Mouse (Mus musculus): ENCODE data around the gene Slc35e2. TPM values are rescaled to one million over a fixed set of nuclear protein-coding genes. Genes with fewer than 3 reads are reported as not detected.

The Slc35e2 gene
- polyA plus RNA-seq, 1 experiment from 2014 or later: 9.1 TPM

GRCm38 (mm10) chr4:155599901-155600825, 1.1 kb upstream of the Slc35e2 start:
- Histone ChIP-seq H3K4me2 (peak overlapping the region; percentile 93), H3K27ac (ENCODE audit: poor library complexity, severe bottlenecking) (peak overlapping the region; percentile 99), H3K36me3 (peaks cover 20% of the 10 kb centered on the region), H3K9ac (peak overlapping the region; percentile 95; the same call in 1 of the 2 replicates), H3K4me3 (peak overlapping the region; percentile 83), H3K9me3 (replicated peaks) (no peaks in the 10 kb centered on the region), H3K4me1 (replicated peaks) (peaks cover 10% of the 10 kb centered on the region), H3K27me3 (replicated peaks) (no peaks in the 10 kb centered on the region)
- ATAC-seq (ENCODE audit: insufficient number of reproducible peaks, low FRiP score): no peak
- 87% methylated on average over 10 of the region's 11 CpGs for WGBS

GRCm38 (mm10) chr4:155601997-155602456, 811 bp downstream of the Slc35e2 start:
- H3K4me3 ChIP-seq: peak overlapping the region; percentile 83
- peak; percentile 19 for ATAC-seq (ENCODE audit: insufficient number of reproducible peaks, low FRiP score)

GRCm38 (mm10) chr4:155602753-155603152, 1.5 kb downstream of the Slc35e2 start:
- WGBS: 75% methylated on average over 1 of the region's 1 CpGs
- Histone ChIP-seq H3K4me2 (peak overlapping the region; percentile 93), H3K27me3 (replicated peaks) (no peaks in the 10 kb centered on the region), H3K4me1 (replicated peaks) (peaks cover 10% of the 10 kb centered on the region), H3K9me3 (replicated peaks) (no peaks in the 10 kb centered on the region), H3K4me3 (peak overlapping the region; percentile 83), H3K9ac (peak overlapping the region; percentile 95; the same call in 1 of the 2 replicates), H3K27ac (ENCODE audit: poor library complexity, severe bottlenecking) (no peak overlapping the region), H3K36me3 (peaks cover 28% of the 10 kb centered on the region)
- no peak for ATAC-seq (ENCODE audit: insufficient number of reproducible peaks, low FRiP score)

More at GRCm38 (mm10) chr4:155601997-155602456, 811 bp downstream of the Slc35e2 start:
- Histone ChIP-seq H3K9me3 (replicated peaks) (no peaks in the 10 kb centered on the region), H3K4me2 (peak overlapping the region; percentile 93), H3K9ac (peak overlapping the region; percentile 95), H3K27me3 (replicated peaks) (no peaks in the 10 kb centered on the region), H3K36me3 (peaks cover 28% of the 10 kb centered on the region), H3K27ac (ENCODE audit: poor library complexity, severe bottlenecking) (peak overlapping the region; percentile 99), H3K4me1 (replicated peaks) (peaks cover 10% of the 10 kb centered on the region)
- 2% methylated on average over 31 of the region's 31 CpGs for WGBS

- Histone ChIP-seq H3K4me3 (no peak overlapping the region), H3K36me3 (peaks cover 28% of the 10 kb centered on the region), H3K4me2 (no peak overlapping the region), H3K9me3 (replicated peaks) (no peaks in the 10 kb centered on the region), H3K9ac (no peak overlapping the region), H3K4me1 (replicated peaks) (peaks cover 10% of the 10 kb centered on the region), H3K27ac (ENCODE audit: poor library complexity, severe bottlenecking) (no peak overlapping the region), H3K27me3 (replicated peaks) (no peaks in the 10 kb centered on the region)
- 91% methylated on average over 6 of the region's 6 CpGs for WGBS
- no peak for ATAC-seq (ENCODE audit: insufficient number of reproducible peaks, low FRiP score)
These were observed 2.6 kb downstream of the Slc35e2 start for GRCm38 (mm10) chr4:155603801-155604200.

- Histone ChIP-seq H3K36me3 (peaks cover 34% of the 10 kb centered on the region), H3K9me3 (replicated peaks) (no peaks in the 10 kb centered on the region), H3K9ac (no peak overlapping the region), H3K27me3 (replicated peaks) (no peaks in the 10 kb centered on the region), H3K4me2 (no peak overlapping the region), H3K4me1 (replicated peaks) (peaks cover 10% of the 10 kb centered on the region), H3K27ac (ENCODE audit: poor library complexity, severe bottlenecking) (no peak overlapping the region), H3K4me3 (no peak overlapping the region)
- no peak for ATAC-seq (ENCODE audit: insufficient number of reproducible peaks, low FRiP score)
- 86% methylated on average over 4 of the region's 4 CpGs for WGBS
These were observed 3.9 kb downstream of the Slc35e2 start for GRCm38 (mm10) chr4:155605132-155605531.

GRCm38 (mm10) chr4:155606825-155607224, 5.6 kb downstream of the Slc35e2 start:
- Histone ChIP-seq H3K9ac (no peak overlapping the region), H3K4me2 (no peak overlapping the region), H3K4me1 (replicated peaks) (peaks cover 10% of the 10 kb centered on the region), H3K36me3 (peaks cover 48% of the 10 kb centered on the region), H3K4me3 (no peak overlapping the region), H3K9me3 (replicated peaks) (no peaks in the 10 kb centered on the region), H3K27ac (ENCODE audit: poor library complexity, severe bottlenecking) (no peak overlapping the region), H3K27me3 (replicated peaks) (no peaks in the 10 kb centered on the region)
- WGBS: 93% methylated on average over 2 of the region's 2 CpGs
- ATAC-seq (ENCODE audit: insufficient number of reproducible peaks, low FRiP score): no peak

- Histone ChIP-seq H3K9me3 (replicated peaks) (no peaks in the 10 kb centered on the region), H3K27me3 (replicated peaks) (no peaks in the 10 kb centered on the region), H3K27ac (ENCODE audit: poor library complexity, severe bottlenecking) (no peak overlapping the region), H3K4me2 (no peak overlapping the region), H3K9ac (no peak overlapping the region), H3K4me1 (replicated peaks) (no peaks in the 10 kb centered on the region), H3K36me3 (peaks cover 66% of the 10 kb centered on the region), H3K4me3 (no peak overlapping the region)
- ATAC-seq (ENCODE audit: insufficient number of reproducible peaks, low FRiP score): no peak
- WGBS: 91% methylated on average over 3 of the region's 3 CpGs
These were observed 10.6 kb downstream of the Slc35e2 start for GRCm38 (mm10) chr4:155611860-155612259.

- H3K4me2 ChIP-seq: no peak overlapping the region
- no peak overlapping the region for H3K9ac ChIP-seq
- H3K36me3 ChIP-seq: peaks cover 80% of the 10 kb centered on the region
- no peaks in the 10 kb centered on the region for H3K9me3 ChIP-seq (replicated peaks)
- H3K27ac ChIP-seq (ENCODE audit: poor library complexity, severe bottlenecking): no peak overlapping the region
- no peak for ATAC-seq (ENCODE audit: insufficient number of reproducible peaks, low FRiP score)
- H3K4me1 ChIP-seq (replicated peaks): no peaks in the 10 kb centered on the region
- WGBS: 92% methylated on average over 3 of the region's 3 CpGs
- H3K27me3 ChIP-seq (replicated peaks): no peaks in the 10 kb centered on the region
- no peak overlapping the region for H3K4me3 ChIP-seq
These were observed 12.0 kb downstream of the Slc35e2 start for GRCm38 (mm10) chr4:155613264-155613663.

GRCm38 (mm10) chr4:155618321-155618720, 17.1 kb downstream of the Slc35e2 start:
- Histone ChIP-seq H3K4me1 (replicated peaks) (no peaks in the 10 kb centered on the region), H3K27ac (ENCODE audit: poor library complexity, severe bottlenecking) (no peak overlapping the region), H3K4me2 (no peak overlapping the region), H3K4me3 (no peak overlapping the region), H3K27me3 (replicated peaks) (no peaks in the 10 kb centered on the region), H3K9me3 (replicated peaks) (no peaks in the 10 kb centered on the region), H3K9ac (no peak overlapping the region), H3K36me3 (peaks cover 84% of the 10 kb centered on the region)
- 0 out of 2 replicates have a peak, but pooled peaks have one; percentile 33 for ATAC-seq (ENCODE audit: insufficient number of reproducible peaks, low FRiP score)
- WGBS: 83% methylated on average over 5 of the region's 5 CpGs

GRCm38 (mm10) chr4:155624338-155625291, 23.4 kb downstream of the Slc35e2 start, which contains the start of gene Cdk11b:
TSS of gene Cdk11b (plus strand) at chr4:155624854.
- H3K36me3 ChIP-seq: peaks cover 53% of the 10 kb centered on the region
- ATAC-seq (ENCODE audit: insufficient number of reproducible peaks, low FRiP score): peak; percentile 100
- H3K4me3 ChIP-seq: peak within 1 kb of the TSS; percentile 94
- peak within 1 kb of the TSS; percentile 90 for H3K9ac ChIP-seq
- H3K27me3 ChIP-seq (replicated peaks): no peaks in the 10 kb centered on the region
- no peaks in the 10 kb centered on the region for H3K9me3 ChIP-seq (replicated peaks)
- peaks cover 3% of the 10 kb centered on the region for H3K4me1 ChIP-seq (replicated peaks)
- H3K27ac ChIP-seq (ENCODE audit: poor library complexity, severe bottlenecking): peak within 1 kb of the TSS; percentile 83
- WGBS: under 1% methylated on average over 84 of the region's 84 CpGs
- peak within 1 kb of the TSS; percentile 80 for H3K4me2 ChIP-seq
